Mouse (Mus musculus) hindbrain, embryonic 11.5 days (tissue): Measurements from ENCODE around the gene Nme6. TPM values are rescaled to one million over a fixed set of nuclear protein-coding genes. Genes with fewer than 3 reads are reported as not detected.

Experiments
- ATAC-seq: fragments of 200-750 bp; cut with Nextera tagmentation; 2 replicates; pipeline ENCODE4 v1.8.0; 2017; ENCODE audit warnings: mild to moderate bottlenecking, moderate TSS enrichment, moderate library complexity; ENCODE audit not compliant: low FRiP score
- DNase-seq: peaks from one replicate; pipeline ENCODE4 v3.0.0-alpha.2; 2015; ENCODE audit warnings: low spot score
- H3K27ac ChIP-seq: fragments of 300-500 bp; sonication (generic); 2 replicates; pipeline ENCODE4 v1.5.1; 2014; ENCODE audit warnings: mild to moderate bottlenecking, low read depth, low read length
- H3K27me3 ChIP-seq: fragments of 300-500 bp; sonication (generic); 2 replicates; pipeline ENCODE4 v1.6.1; 2014; ENCODE audit warnings: mild to moderate bottlenecking, low read length, moderate library complexity, mixed read lengths; ENCODE audit not compliant: control insufficient read depth, insufficient read depth
- H3K36me3 ChIP-seq: fragments of 300-500 bp; sonication (generic); 2 replicates; pipeline ENCODE4 v1.6.1; 2014; ENCODE audit warnings: mild to moderate bottlenecking, low read length, moderate library complexity, mixed read lengths; ENCODE audit not compliant: control insufficient read depth, insufficient read depth
- H3K4me1 ChIP-seq: fragments of 300-500 bp; sonication (generic); replicated peaks from 2 replicates; pipeline ENCODE4 v1.6.1; 2014; ENCODE audit warnings: low read length, mixed read lengths; ENCODE audit not compliant: control insufficient read depth, insufficient read depth
- H3K4me2 ChIP-seq: fragments of 300-500 bp; sonication (generic); replicated peaks from 2 replicates; pipeline ENCODE4 v1.6.1; 2014; ENCODE audit warnings: mild to moderate bottlenecking, low read depth, low read length
- H3K4me3 ChIP-seq: fragments of 300-500 bp; sonication (generic); 2 replicates; pipeline ENCODE4 v1.5.1; 2014; ENCODE audit warnings: low read depth, low read length
- H3K9ac ChIP-seq: fragments of 300-500 bp; sonication (generic); 2 replicates; pipeline ENCODE4 v1.6.1; 2014; ENCODE audit warnings: low read depth, low read length
- H3K9me3 ChIP-seq: fragments of 300-500 bp; sonication (generic); 2 replicates; pipeline ENCODE4 v1.6.1; 2016; ENCODE audit warnings: low read length; ENCODE audit not compliant: control insufficient read depth
- WGBS: fragments of 180-500 bp; shearing (Covaris S2); extraction: QIAGEN DNeasy Blood & Tissue Kit; methylation state at CpG from one replicate; pipeline ENCODE4 v1.1.7; 2014; 5-methylcytosine and 5-hydroxymethylcytosine counted together
- polyA plus RNA-seq: library from polyadenylated mRNA; unstranded; fragments of >200 nt; fragmentation: Nextera tagmentation; extraction: Ambion mirVana; gene quantifications from 2 replicates; pipeline ENCODE4 v1.2.1, GENCODE M21; 2014

Nme6 gene
- polyA plus RNA-seq, 1 experiment from 2014 or later = 90.6 TPM

GRCm38 (mm10) chr9:109855947-109856346, 23.4 kb downstream of the Nme6 start:
- WGBS = 86% methylated on average over 6 of the region's 6 CpGs
- H3K36me3 ChIP-seq = no peaks in the 10 kb centered on the region
- DNase-seq = no peak
- no peak overlapping the region for H3K27ac ChIP-seq
- no peaks in the 10 kb centered on the region for H3K9me3 ChIP-seq
- no peaks in the 10 kb centered on the region for H3K4me1 ChIP-seq
- ATAC-seq = no peak
- no peak overlapping the region for H3K9ac ChIP-seq
- no peak overlapping the region for H3K4me2 ChIP-seq
- no peak overlapping the region for H3K4me3 ChIP-seq
- H3K27me3 ChIP-seq = no peaks in the 10 kb centered on the region

DNA sequence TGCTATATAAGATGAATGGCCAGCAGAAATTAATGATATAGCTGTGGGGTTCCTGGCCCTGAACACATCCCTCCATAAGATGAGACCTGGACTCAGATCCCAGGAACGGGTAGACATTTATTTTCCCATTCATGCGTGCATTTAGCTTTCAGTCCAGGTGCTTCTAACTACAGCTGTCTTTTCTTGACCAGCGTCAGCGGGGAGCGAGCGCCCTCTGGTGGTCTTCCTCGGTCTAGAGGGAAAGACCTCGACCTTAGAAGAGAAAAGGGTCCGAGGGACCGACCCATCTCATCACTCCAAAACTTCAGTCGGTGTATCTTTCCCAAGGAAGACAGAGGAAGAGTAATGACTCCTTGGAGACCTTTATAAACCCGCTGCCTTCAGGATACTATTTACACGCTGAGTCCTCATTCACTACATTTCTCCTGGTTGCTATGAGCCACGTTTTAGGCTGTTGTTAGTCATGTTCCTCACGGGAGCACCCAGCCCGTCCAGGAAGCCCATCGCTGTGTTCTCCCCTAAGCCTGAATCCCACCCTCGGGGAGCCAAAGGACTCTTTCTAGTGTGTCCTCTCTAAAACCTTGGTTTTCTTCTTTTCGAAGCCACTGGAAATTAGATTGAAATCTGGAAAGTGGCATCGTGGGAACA, 30.0 kb downstream of the Nme6 start:
- DNase-seq (peak; percentile 90), ATAC-seq (0 out of 2 replicates have a peak, but pooled peaks have one; percentile 19)
- no peaks in the 10 kb centered on the region for H3K4me1 ChIP-seq
- no peak overlapping the region for H3K4me3 ChIP-seq
- no peaks in the 10 kb centered on the region for H3K9me3 ChIP-seq
- 19% methylated on average over 20 of the region's 20 CpGs for WGBS
- H3K27ac ChIP-seq = no peak overlapping the region
- H3K36me3 ChIP-seq = no peaks in the 10 kb centered on the region
- no peak overlapping the region for H3K9ac ChIP-seq
- H3K4me2 ChIP-seq = no peak overlapping the region
- H3K27me3 ChIP-seq = no peaks in the 10 kb centered on the region

GRCm38 (mm10) chr9:109863085-109863484, 30.5 kb downstream of the Nme6 start:
- no peaks in the 10 kb centered on the region for H3K4me1 ChIP-seq
- no peak for ATAC-seq
- no peaks in the 10 kb centered on the region for H3K9me3 ChIP-seq
- H3K27ac ChIP-seq = no peak overlapping the region
- WGBS = 68% methylated on average over 3 of the region's 3 CpGs
- no peak overlapping the region for H3K4me2 ChIP-seq
- DNase-seq = no peak
- H3K27me3 ChIP-seq = no peaks in the 10 kb centered on the region
- no peaks in the 10 kb centered on the region for H3K36me3 ChIP-seq
- H3K9ac ChIP-seq = no peak overlapping the region
- H3K4me3 ChIP-seq = no peak overlapping the region

DNA sequence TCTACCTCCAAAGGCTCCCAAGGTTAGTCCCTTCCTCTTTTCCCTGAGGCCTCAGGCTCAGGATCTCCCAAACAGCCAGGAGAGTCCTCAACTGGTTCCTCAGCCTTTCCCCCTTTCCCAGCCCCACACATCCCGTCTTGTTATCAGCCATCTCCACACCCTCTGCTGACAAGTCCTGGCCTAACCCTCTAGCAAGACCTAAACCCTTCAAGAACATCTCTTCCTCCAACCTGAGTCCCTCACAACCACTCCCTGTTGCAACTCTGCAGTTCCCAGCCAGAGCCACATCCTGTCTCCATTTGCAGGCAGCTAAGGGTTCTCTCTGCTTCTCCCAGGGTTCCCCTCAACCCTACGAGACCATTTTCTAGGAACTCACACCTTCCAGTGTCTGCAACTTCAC, 33.7 kb downstream of the Nme6 start:
- Histone ChIP-seq H3K27ac (no peak overlapping the region), H3K9ac (no peak overlapping the region), H3K4me1 (no peaks in the 10 kb centered on the region), H3K27me3 (no peaks in the 10 kb centered on the region), H3K4me3 (no peak overlapping the region), H3K4me2 (no peak overlapping the region), H3K36me3 (no peaks in the 10 kb centered on the region), H3K9me3 (no peaks in the 10 kb centered on the region)
- WGBS = 75% methylated on average over 2 of the region's 2 CpGs
- ATAC-seq (no peak), DNase-seq (no peak)

- Histone ChIP-seq H3K27ac (no peak overlapping the region), H3K9me3 (no peaks in the 10 kb centered on the region), H3K4me3 (no peak overlapping the region), H3K27me3 (no peaks in the 10 kb centered on the region), H3K36me3 (no peaks in the 10 kb centered on the region), H3K4me2 (no peak overlapping the region), H3K4me1 (no peaks in the 10 kb centered on the region), H3K9ac (no peak overlapping the region)
- ATAC-seq (no peak), DNase-seq (no peak)
- 47% methylated on average over 6 of the region's 6 CpGs for WGBS
Measured at GRCm38 (mm10) chr9:109870983-109871572, 38.5 kb downstream of the Nme6 start.

DNA sequence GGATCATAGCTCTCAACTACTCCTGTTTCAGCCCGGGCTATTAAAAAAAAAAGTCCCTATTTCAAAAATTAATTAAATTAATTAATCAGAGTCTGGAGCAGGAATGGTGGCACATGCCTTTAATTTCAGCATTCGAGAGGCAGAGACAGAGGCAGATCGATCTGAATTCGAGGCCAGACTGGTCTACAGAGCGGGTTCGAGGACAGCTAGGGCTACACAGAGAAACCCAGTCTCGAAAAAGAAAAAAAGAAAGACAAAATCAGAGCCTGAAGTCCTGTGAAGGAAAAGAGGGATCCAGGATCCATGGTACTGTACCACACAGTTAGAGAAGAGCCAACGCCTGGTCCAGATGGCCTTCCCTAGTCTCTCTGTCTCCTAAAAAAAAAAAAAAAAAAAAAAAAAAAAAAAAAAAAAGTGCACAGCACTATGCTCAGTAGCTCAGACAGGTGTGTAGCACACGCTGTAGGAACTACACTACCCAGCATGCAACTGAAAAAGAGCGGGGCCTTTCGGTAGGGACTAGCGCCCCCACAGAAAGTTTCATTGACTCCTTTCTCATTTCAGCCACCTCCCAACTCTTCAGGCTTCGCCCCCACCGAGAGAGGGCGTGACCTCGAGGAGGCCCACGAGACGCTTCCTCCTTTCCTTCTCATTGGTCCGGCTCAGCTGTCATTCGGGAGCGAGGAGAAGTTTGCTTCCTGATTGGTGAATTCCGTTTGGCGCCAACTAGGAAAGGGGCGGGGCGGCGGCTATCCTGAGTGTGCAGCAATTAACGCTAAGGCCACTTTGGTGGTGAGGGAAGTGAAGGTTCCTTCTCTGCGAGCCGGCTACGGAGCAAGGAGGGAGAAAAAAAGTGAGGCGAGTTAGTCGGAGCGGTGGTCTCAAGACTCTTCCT, 42.5 kb downstream of the Nme6 start, which contains the start of gene Cdc25a:
Cdc25a (plus strand) TSS at position 783 of the 895 bp plus-strand sequence.
- WGBS = 7% methylated on average over 33 of the region's 33 CpGs
- Histone ChIP-seq H3K36me3 (0 out of 2 replicates have a peak, but pooled peaks cover 3% of the 10 kb centered on the region), H3K27ac (peak within 1 kb of the TSS; percentile 56), H3K27me3 (no peaks in the 10 kb centered on the region), H3K4me1 (0 out of 2 replicates have a peak, but pooled peaks cover 2% of the 10 kb centered on the region), H3K9ac (peak within 1 kb of the TSS; percentile 93), H3K4me2 (peak within 1 kb of the TSS; percentile 77), H3K4me3 (peak within 1 kb of the TSS; percentile 98), H3K9me3 (no peaks in the 10 kb centered on the region)
- DNase-seq = peak; percentile 96
- peak; percentile 94 for ATAC-seq

- 0 out of 2 replicates have a peak, but pooled peaks cover 7% of the 10 kb centered on the region for H3K36me3 ChIP-seq
- peak overlapping the region; percentile 56 for H3K27ac ChIP-seq
- H3K9ac ChIP-seq = peak overlapping the region; percentile 93
- 0% methylated on average over 66 of the region's 76 CpGs for WGBS
- DNase-seq (peak; percentile 64), ATAC-seq (peak; percentile 73)
- H3K4me3 ChIP-seq = peak overlapping the region; percentile 98
- 0 out of 2 replicates have a peak, but pooled peaks cover 2% of the 10 kb centered on the region for H3K4me1 ChIP-seq
- no peaks in the 10 kb centered on the region for H3K9me3 ChIP-seq
- H3K4me2 ChIP-seq = peak overlapping the region; percentile 77
- H3K27me3 ChIP-seq = no peaks in the 10 kb centered on the region
Measured at GRCm38 (mm10) chr9:109875695-109876601, 43.4 kb downstream of the Nme6 start.

GRCm38 (mm10) chr9:109876756-109877155, 44.2 kb downstream of the Nme6 start:
- H3K4me1 ChIP-seq = 0 out of 2 replicates have a peak, but pooled peaks cover 2% of the 10 kb centered on the region
- WGBS = 11% methylated on average over 3 of the region's 3 CpGs
- ATAC-seq (no peak), DNase-seq (peak; percentile 25)
- no peaks in the 10 kb centered on the region for H3K27me3 ChIP-seq
- peak overlapping the region; percentile 77 for H3K4me2 ChIP-seq
- H3K36me3 ChIP-seq = 0 out of 2 replicates have a peak, but pooled peaks cover 7% of the 10 kb centered on the region
- no peak overlapping the region for H3K27ac ChIP-seq
- peak overlapping the region; percentile 93 for H3K9ac ChIP-seq
- H3K4me3 ChIP-seq = peak overlapping the region; percentile 98
- H3K9me3 ChIP-seq = no peaks in the 10 kb centered on the region
